Mouse (Mus musculus): Measurements from ENCODE around the gene Mrps6.

Gene Mrps6

DNA sequence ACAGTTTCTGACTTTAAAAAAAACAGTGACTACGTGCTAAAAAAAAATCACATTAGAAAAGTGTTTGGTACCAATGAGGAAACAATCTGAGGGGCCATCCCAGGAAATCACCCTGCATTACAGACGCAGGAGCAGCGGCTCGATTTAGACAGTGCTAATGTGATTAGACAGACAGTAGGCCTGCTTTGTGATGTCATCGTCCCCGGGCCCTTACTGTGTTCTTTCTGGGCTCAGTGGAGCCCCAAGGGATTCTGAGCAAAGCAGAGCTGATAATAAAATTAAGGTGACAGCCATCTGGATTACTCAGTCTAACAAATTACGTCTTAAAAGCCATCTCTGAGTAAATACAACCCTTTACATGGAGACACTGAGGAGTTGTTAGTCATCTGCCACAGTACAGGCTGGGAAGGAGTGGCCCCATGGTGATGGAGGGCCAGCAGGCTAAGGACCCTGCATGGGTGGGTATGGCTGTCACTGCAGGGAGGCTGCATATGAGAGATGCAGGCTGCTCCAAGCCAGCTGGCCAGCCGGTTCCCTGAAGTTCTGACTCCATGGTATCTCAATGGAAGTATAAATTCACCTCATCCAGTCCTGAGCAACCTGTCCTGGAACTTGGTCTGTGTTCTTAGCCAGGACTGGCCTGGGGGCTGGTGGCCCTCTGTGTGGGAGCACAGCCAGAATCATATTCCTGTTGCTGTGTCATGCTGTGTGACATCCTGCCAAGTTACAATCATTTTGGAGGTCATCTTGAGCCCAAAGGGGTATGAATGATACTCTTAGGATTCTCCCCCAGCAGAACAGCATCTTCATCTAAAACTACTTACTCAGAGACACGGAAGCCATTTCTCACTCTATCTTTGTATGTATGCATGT, 59.5 kb downstream of the Mrps6 start:
- in situ Hi-C loops (cut with MboI; ENCODE audit: low sequenced_read_pairs), result no loop called here

DNA sequence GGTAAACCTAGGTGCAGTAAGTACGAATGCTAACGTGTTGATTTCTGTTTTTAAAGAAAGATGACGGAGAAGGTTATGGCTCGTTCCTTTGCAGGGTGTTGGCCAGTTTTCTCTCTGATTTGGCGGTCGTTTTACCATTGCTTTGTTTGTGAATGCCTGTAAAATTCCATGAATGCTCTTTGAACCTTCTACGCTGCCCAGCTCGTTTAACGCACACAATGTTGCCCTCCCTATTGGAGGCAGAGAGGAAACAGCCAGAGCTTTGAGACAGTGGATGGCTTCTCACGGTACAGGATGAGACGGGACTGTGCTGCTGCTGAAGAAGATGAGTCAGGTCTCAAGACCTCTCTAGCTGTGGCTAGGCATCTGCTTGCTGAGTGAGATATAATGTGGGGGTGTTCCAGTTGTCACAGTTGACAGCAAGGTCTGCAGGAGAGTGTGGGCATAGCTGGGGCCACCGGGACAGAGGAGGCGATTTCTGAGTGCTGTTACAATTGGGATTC, 61.0 kb downstream of the Mrps6 start:
- in situ Hi-C loops (cut with MboI; ENCODE audit: low sequenced_read_pairs), result no loop called here

DNA sequence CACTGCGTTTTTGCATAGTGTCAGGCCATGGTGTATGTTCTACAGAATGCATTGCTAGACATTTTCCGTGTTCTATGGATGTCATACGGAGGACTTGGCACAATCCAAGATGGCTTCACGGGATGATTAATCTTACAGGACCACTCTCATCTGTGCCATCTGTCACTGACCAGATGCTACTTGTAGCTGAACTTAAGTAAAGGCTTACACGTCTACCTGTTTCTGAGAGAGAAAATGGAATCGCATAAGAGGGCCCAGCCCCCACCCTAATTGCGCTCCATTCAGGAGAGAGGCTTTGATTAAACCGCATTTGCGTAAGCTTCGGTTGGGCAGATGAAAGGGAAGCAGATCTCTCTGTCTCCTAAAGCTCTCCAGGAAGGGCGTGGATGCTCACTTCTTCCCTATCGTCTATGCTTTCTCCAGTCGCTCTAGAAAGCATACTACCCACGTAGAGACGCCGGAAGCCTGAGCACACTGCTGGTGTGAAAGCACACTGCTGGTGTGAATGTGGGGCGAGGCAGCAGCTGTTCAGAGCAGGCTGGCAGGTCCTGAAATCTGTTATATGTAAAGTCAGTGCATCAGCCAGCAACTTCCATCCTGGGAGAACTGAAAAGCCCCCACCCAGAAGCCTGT, 62.9 kb downstream of the Mrps6 start:
- in situ Hi-C loops (cut with MboI; ENCODE audit: low sequenced_read_pairs), result no loop called here

DNA sequence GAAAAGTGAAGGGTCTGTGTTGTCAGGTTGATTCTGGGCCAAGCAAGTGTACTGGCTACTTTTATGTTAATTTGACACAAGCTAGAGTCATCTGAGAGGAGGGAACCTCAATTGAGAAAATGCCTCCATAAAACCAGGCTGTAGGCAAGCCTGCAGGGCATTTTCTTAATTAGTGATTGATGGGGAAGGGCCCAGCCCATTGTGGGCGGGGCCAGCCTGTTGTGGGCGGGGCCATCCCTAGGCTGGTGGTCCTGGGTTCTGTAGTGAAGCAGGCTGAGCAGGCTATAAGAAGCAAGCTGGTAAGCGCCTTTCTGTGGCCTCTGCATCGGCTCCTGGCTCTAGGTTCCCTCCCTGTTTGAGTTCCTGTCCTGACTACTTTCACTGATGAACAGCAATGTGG, 69.2 kb downstream of the Mrps6 start:
- in situ Hi-C loops (cut with MboI; ENCODE audit: low sequenced_read_pairs), result no loop called here

DNA sequence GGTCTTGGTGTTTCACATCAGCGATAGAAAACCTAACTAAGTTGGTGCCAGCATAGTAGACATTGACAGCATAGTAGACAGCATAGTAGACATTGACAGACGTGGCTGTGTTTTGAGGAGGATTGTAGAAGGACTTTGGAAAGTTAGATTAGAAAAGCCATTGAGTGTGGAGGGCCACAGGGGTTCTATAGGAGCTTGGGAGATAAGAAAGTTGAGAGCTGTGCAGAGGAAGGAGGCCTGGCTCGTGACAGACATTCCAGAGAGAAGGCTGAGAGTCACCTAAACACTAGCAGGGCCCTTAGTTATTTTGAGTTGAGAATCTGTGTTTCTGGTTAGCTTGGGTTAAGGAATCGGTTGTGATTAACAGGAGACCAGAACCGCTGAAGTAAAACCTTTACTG, 69.6 kb downstream of the Mrps6 start:
- in situ Hi-C loops (cut with MboI; ENCODE audit: low sequenced_read_pairs), result no loop called here

DNA sequence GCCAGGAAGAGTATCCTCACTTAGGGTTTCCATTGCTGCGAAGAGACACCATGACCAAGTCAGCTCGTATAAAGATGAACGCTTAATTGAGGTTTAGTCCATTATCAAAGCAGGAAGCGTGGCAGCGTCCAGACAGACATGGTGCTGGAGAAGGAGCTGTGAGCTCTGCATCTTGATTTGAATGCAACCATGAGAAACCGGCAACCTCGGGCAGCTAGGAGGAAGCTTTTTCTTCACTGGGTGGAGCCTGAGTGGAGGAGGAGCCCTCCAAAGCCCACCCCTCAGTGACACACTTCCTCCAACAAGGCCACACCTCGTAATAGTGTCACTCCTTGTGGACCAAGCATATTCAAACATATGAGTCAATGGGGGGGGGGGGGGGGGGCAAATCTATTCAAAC, 71.8 kb downstream of the Mrps6 start:
- in situ Hi-C loops (cut with MboI; ENCODE audit: low sequenced_read_pairs), result no loop called here

DNA sequence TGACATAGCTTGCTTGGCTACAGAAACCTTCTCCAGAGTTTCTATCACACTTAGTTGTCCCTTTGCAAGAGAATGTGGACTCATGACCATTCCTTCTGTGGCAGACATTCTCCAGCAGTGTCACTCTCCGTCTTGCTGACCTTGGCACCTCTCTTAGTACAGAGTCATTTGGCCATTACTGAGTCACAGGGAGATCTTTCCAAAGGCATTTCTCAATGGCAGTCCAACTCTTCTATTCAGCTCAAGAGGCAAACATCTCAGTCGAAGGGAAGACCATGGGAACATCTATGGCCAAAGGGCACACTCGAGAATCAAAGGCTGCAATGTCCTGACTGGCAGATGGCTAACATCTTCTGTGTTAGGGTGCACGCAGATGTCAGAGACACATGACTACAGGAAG, 74.4 kb downstream of the Mrps6 start:
- in situ Hi-C loops (cut with MboI; ENCODE audit: low sequenced_read_pairs), result no loop called here

DNA sequence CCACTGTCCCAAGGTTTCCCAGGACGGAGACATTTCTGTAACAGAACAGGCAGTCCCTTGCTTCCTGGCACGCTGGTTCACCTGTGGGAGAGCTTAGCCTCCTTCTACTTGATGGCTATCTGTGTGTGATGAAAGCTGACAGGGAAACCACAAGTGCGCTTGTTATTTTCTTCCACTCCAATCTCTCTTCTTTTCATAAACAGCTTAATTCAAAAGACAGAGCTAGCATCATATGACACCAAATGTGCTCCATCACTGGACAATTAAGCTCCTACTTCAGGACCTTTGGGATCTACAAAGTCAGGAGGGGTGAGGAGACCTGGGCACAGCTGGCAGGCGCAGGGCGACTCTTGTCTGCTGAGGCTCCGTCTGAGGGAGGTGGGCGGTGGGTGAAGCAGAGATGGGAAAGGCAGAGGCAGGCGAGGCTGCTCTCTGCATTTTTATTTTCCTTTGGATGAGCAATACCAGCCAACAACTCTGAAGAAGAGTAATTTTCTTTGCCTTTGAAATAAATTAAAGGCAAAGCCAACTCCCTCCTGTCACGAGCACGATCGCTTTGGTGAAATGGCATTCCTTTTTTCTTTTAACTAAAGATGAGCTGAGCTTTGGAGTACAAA, 76.2 kb downstream of the Mrps6 start:
- in situ Hi-C loops (cut with MboI; ENCODE audit: low sequenced_read_pairs), result no loop called here

DNA sequence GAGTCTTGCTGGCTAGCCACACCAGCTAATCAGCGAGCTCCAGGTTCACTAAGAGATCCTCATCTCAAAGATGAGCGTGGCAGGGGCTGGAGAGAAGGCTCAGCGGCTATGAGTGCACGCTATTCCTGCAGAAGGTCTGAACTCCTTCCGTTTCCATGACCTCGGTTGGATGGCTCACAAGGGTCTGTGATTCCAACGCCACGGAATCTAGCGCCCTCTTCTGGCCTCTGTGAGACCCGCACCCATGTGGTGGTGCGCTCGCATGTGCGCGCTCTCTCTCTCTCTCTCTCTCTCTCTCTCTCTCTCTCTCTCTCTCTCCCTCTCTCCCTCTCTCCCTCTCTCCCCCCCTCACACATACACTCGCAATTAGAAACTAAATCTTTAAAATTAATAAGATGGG, 78.2 kb downstream of the Mrps6 start:
- in situ Hi-C loops (cut with MboI; ENCODE audit: low sequenced_read_pairs), result no loop called here

DNA sequence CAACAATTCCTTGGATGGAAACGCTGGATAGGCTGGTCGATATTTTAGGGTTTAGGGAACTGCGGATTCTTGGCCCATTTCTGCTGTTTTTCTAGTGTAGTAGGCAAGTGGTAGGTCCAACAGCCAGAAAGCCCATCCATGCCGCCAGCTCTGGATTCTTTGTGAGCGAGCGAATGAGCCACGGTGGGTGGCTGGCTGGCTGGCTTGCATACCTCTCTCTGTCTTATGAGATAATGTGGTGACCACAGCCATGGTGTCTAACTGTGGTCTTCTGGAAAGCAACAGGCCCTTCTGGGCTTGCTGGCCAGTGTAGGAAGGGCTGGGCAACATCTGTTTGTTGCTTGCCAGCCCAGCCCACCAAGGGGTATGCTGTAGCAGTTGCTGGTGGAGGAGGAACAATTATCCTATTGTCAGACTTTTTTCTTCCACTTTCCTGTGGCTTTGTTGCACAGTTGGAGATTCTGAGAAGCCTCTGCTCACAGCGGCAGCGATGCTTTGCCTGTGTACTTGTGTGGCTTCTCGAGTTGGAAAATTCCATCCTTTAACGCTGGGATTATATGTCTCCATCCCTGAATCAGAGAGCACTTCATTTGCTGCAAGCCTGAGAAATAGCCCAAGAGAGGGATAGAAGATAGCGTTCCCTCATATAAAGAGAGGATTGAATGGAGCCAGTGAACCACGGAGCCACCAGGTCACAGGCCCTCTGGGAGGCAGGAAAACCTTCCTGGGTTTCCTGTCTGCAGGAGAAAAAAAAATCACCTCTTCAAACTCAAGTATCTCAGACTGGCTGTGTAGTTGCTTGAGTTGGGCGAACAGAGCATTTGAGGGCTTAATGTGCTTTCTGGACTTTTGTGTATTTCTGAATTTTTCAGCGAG, 81.6 kb downstream of the Mrps6 start:
- in situ Hi-C loops (cut with MboI; ENCODE audit: low sequenced_read_pairs), result no loop called here

DNA sequence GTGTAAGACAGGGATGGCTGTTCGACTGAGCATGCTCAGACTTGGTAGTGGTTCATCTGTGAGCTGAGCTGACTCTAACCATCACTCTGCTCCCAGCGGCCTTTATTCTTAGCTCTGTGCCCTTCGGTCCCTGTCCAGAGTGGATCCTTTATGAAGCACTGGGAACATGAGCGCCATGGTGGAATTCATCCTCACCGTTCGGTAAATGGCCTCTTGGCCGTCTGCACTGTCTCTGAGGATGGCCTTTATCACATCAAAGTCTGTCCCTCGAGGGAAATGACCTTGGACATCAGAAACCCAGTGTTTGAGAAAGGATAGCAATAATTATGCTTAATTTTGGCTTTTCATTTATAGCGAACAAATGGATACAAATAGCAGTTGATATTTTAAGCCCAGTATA, 82.3 kb downstream of the Mrps6 start:
- in situ Hi-C loops (cut with MboI; ENCODE audit: low sequenced_read_pairs), result no loop called here

DNA sequence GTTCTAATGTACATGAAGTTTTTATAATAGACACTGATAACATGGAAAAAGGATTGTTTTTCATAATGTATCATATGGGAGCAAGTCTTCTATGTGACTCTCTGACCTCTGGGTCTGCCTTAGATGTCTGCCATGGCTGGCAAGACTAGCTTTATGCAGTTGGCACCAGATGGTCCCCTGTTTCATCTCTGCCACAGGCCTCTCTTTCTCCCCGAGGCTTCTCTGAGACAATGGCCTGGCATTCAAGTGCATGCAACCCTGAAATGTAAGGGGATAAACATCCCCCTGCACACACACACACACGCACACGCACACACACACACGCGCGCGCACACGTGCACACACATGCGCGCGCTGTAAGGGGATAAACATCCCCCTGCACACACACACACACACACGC, 83.0 kb downstream of the Mrps6 start:
- in situ Hi-C loops (cut with MboI; ENCODE audit: low sequenced_read_pairs), result no loop called here

DNA sequence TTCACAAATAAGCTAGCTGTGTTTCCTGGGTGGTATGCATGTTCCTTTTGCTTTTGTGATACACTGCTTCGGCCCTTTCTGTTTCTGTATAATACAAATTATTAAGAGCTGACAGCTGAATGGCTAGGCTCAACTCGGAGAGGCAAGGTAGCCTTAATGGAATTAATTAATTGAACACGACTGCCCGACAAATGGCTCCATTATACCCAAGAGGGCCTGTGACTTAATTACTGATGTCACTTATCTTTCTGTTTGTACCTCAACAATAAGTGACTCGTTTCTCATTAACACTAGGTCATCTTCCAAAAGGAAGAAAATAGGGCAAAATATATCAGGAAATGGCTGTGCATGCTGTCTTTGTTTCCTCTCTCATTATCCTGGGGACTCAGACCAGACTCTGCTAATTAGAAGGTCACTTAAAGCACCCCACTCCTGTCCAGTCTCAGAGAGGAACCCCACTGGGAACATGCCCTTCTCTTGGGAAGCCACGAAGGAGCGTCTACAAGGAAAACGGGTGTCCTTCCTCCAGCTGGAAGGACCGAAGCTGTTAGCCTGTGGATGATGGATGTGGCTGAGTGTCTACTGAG, 84.4 kb downstream of the Mrps6 start:
- in situ Hi-C loops (cut with MboI; ENCODE audit: low sequenced_read_pairs), result no loop called here

DNA sequence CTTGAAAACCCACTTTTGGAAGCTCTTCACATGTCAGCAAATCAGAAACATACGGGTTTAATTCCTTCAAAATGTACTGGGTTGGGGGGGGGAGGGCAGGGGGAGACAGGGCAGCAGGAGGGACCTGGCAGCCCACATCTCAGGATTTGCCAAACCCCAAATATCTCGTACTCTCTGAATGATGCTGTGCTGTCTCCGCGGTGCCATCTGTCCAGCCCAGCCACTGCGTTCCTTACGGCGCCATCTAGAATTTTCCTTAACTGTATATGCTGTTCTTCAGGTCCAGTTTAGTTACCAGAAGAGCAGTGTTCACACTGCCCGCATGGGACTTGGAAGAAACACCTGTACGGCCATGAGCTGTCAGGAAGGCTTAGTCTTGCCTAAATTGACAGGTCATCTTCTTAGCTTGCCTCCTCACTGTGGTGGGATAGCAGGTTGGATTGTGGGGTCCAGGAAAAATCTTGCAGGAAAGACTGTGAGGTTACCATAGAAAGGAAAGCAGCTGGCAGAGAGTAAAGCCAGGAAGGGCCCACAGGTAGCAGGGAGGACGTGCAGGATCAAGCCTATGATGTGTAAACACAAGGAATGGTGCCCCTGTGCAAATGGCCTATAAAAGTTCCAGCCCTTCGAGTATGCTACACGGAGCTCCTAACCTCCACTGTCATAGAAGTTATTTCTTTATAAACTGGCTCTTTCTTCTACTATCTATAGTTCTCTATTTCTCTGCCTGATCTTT, 89.7 kb downstream of the Mrps6 start:
- in situ Hi-C loops (cut with MboI; ENCODE audit: low sequenced_read_pairs), result no loop called here

DNA sequence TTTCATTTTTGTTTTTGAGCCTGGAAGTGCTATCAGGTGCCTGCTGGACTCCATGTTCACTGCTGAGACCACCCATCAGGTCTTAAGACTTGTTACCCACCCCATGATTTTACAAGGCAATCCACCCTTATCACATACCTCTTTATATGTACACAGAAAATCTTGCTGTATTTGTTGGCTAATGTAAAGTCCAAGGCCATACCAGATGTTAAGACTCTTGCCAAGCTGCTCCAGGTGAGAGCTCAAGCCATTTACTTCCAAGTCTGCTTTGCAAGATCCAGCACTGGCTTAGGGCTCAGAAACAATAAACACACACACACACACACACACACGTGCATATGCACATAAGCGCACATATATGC, 90.3 kb downstream of the Mrps6 start:
- in situ Hi-C loops (cut with MboI; ENCODE audit: low sequenced_read_pairs), result no loop called here

DNA sequence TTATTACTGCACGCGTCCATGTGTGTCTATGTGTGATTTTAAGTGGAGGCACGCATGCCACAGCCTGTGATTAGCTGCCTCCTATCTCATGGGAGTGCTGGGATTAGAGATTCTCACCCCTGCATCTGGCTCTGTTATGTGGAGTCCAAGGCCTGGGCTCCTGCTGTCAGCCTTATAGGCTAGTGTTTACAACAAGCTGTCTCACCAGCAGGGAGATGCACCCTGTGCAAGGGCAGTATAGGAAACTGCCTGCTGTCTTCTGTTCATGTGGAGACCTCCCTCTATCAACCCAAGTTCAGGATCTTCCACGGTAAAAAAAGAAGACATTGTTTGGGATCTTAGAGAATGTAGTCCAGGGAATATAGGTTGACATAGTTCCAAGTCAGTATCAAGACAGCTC, 92.9 kb downstream of the Mrps6 start:
- in situ Hi-C loops (cut with MboI; ENCODE audit: low sequenced_read_pairs), result no loop called here

DNA sequence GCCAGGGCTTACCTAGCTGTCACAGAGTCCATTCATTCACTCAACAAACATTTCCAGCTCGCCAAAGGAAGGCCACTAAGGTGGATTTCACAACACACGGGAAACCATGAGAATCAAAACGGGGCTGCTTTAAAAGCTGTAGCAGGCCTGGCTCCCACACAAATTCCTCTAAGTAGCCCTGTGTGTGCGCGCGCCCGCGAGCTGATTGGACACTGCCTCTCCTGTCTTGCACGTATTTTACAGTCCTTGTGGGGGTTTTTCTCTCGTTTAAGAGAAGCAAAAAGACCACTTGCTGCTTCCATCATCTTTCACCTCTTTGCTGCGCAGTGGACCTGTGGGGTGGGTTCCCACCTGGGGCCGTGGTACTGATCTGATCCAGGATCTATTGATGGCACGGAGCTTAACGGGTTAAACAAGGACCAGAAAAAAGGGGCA, 100.0 kb downstream of the Mrps6 start:
- in situ Hi-C loops (cut with MboI; ENCODE audit: low sequenced_read_pairs), result no loop called here

DNA sequence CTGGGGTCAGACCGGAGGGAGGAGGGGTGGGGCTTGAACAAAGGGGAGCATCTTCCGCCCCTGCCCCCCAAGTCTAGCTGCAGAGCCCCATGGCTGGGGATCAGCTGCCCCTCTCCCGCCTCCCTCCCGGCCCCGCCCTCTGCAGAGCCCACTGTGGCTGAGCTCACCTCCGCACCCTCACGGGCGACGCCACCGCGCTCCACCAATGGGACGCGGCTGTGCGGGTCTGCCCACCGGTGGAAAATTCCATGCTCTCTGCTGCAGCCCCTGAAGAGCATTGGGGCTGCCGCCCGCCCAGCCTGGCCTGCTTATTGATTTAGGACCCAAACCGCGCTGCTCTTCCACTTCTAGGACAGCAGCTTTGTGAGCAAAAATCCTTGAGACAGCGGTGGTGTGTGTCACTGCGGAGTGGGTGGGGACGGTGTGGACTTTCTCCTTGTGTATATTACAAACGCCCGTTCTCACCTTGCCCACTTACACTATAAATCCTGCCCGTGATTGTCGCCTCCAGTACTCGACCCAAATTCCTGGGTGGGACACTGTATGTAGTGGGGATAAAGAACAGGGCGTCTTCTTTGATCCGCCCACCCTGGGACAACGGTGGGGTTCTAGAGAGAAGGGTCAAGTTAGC, 100.5 kb downstream of the Mrps6 start:
- in situ Hi-C loops (cut with MboI; ENCODE audit: low sequenced_read_pairs), result no loop called here

DNA sequence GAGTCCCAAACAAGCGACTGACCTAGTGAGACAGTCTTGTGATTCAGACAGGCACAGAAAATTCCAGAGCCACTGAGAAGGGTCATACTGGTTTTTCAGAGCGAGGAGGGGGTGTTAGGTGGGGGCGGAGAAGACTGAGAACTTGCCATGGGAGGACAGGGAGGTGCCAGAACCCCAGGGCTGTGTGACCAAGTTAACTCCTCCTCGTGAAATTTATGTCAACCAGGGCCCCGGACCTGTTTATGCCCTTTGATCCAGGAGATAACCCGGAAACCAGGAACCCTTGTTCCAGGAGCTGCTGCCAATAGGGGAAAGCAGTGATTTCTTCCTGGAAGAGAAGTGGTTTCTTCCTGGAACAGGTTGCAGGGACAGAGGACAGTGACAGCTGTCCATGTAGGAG, 101.0 kb downstream of the Mrps6 start:
- in situ Hi-C loops (cut with MboI; ENCODE audit: low sequenced_read_pairs), result no loop called here

Data from CH12F3 (cell line).